Mouse (Mus musculus) kidney, embryonic 15.5 days (tissue): ENCODE measurements around the gene Zfp354b. TPM values are rescaled to one million over a fixed set of nuclear protein-coding genes. Genes with fewer than 3 reads are reported as not detected.
A peak's percentile ranks its signal among the peaks of the same experiment; 100 is the strongest.

Experiments
- ATAC-seq: fragments of 200-750 bp; cut with Nextera tagmentation; replicated peaks from 2 replicates; pipeline ENCODE4 v1.8.0; 2017; ENCODE audit warnings: moderate TSS enrichment; ENCODE audit not compliant: low FRiP score
- H3K27ac ChIP-seq: fragments of 300-500 bp; sonication (generic); 2 replicates; pipeline ENCODE4 v1.5.1; 2015; ENCODE audit warnings: mild to moderate bottlenecking, inconsistent platforms
- H3K27me3 ChIP-seq: fragments of 300-500 bp; sonication (generic); 2 replicates; pipeline ENCODE4 v1.6.1; 2015; ENCODE audit warnings: inconsistent platforms
- H3K36me3 ChIP-seq: fragments of 300-500 bp; sonication (generic); 2 replicates; pipeline ENCODE4 v1.6.1; 2015; ENCODE audit warnings: inconsistent platforms
- H3K4me1 ChIP-seq: fragments of 300-500 bp; sonication (generic); 2 replicates; pipeline ENCODE4 v1.6.1; 2015; ENCODE audit warnings: inconsistent platforms
- H3K4me2 ChIP-seq: fragments of 300-500 bp; sonication (generic); 2 replicates; pipeline ENCODE4 v1.6.1; 2015; ENCODE audit warnings: moderate library complexity, mild to moderate bottlenecking, inconsistent platforms
- H3K4me3 ChIP-seq: fragments of 300-500 bp; sonication (generic); replicated peaks from 2 replicates; pipeline ENCODE4 v1.5.1; 2015; ENCODE audit warnings: mild to moderate bottlenecking, inconsistent platforms
- H3K9ac ChIP-seq: fragments of 300-500 bp; sonication (generic); 2 replicates; pipeline ENCODE4 v1.6.1; 2015; ENCODE audit warnings: mild to moderate bottlenecking, inconsistent platforms
- H3K9me3 ChIP-seq: fragments of 300-500 bp; sonication (generic); replicated peaks from 2 replicates; pipeline ENCODE4 v1.6.1; 2016; ENCODE audit warnings: inconsistent platforms
- WGBS: fragments of 180-500 bp; shearing (Covaris S2); methylation state at CpG from one replicate; pipeline ENCODE4 v1.1.7; 2015; ENCODE audit warnings: mixed read lengths; 5-methylcytosine and 5-hydroxymethylcytosine counted together
- polyA plus RNA-seq: library from polyadenylated mRNA; unstranded; fragments of >200 nt; fragmentation: Nextera tagmentation; extraction: Ambion mirVana; gene quantifications from 2 replicates; pipeline ENCODE4 v1.2.1, GENCODE M21; 2015

The Zfp354b gene
- polyA plus RNA-seq, 1 experiment from 2014 or later: 1.5 TPM

DNA sequence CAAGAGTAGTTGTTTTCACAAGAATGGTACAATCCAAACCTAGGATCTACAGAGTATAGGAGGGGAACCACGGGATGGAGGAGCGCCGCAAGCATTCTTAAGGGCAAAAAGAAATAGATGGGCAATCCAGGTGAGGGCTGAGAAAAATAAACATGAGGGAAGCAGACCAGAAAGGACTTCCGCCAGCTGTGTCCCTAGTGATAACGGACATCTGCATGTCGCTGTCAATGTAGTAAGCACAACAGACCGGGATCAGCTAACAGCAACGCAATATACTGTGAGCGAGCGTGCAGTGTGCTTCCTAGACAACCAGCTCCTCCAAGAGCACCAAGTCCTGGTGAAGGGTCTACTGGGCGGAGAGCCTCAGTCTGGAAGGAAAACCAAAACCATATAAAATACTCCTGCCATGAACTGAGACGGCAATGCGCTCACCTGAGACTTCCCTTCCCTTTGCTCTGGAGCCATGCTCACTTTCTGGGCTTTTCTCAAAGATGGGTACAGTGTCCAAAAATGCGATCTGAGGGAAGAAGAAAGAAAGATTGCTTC lies 891 bp downstream of the Zfp354b start:
- no peaks in the 10 kb centered on the region for H3K9me3 ChIP-seq
- H3K9ac ChIP-seq: peak overlapping the region; percentile 76
- WGBS: 16% methylated on average over 14 of the region's 14 CpGs
- peak overlapping the region; percentile 96 for H3K4me2 ChIP-seq
- H3K27ac ChIP-seq: no peak overlapping the region
- H3K36me3 ChIP-seq: no peaks in the 10 kb centered on the region
- ATAC-seq: no peak
- H3K4me1 ChIP-seq: peaks cover 6% of the 10 kb centered on the region
- H3K27me3 ChIP-seq: no peaks in the 10 kb centered on the region
- peak overlapping the region; percentile 78 for H3K4me3 ChIP-seq

DNA sequence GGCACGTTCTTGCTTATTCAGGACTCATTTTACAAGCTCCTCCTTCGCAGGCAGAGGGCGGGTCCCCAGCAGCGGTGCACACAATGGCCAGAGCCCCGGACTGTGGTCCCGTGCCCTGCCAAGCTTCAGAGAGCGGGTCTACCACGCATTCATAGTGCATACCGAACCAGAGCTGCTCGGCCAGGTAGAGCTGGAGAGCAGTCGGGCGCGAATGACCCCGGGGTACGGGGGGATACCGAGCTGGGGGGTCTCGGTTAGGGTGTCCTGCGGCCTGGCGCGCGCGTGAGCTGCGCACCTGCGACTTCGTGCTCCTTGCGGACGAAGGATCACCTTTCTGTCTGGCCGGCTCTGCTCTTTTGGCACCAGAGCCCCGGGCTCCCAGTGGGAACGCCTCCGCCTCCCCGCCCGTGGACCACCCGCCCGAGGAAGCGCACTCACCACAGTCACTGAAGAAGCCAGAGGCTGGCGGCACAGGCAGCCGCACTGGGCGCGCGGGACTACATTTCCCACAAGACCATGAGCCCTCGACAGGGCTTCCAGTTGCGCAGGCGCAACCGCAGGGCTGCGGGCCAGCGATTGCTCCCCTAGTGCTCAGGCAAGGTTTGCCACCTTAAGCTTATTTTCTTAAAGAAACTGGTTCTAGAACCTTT lies 15.6 kb downstream of the Zfp354b start, which contains the start of gene Zfp2:
TSS of gene Zfp2 (minus strand) at position 495 of the 650 bp plus-strand sequence.
- Histone ChIP-seq H3K9me3 (peaks cover 5% of the 10 kb centered on the region; the same call in 1 of the 2 replicates), H3K36me3 (peaks cover 29% of the 10 kb centered on the region), H3K4me2 (peak within 1 kb of the TSS; percentile 59), H3K27me3 (no peaks in the 10 kb centered on the region), H3K4me3 (peak within 1 kb of the TSS; percentile 75), H3K9ac (peak within 1 kb of the TSS; percentile 75), H3K27ac (peak within 1 kb of the TSS; percentile 89), H3K4me1 (0 out of 2 replicates have a peak, but pooled peaks cover 5% of the 10 kb centered on the region)
- ATAC-seq: peak; percentile 98
- under 1% methylated on average over 47 of the region's 47 CpGs for WGBS

DNA sequence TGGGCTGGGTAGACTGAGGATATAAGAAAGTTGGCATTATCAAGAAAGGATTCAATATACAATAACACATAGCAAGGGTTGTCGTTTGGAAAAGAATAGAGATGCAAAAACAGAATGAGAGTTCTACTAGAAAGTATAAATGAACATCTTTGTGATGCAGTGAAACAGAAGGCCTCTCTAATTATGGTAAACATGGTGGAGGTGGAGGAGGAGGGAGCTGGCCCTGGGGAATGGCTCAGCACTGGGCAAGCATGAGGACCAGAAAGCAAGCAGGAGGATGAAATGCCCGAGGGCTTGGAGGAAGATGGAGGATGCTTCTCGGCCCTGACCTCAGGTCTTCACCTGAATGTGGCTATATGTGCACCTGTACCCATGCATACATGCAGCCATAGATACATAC lies 17.0 kb downstream of the Zfp354b start:
- 0 out of 2 replicates have a peak, but pooled peaks cover 5% of the 10 kb centered on the region for H3K4me1 ChIP-seq
- 91% methylated on average over 3 of the region's 3 CpGs for WGBS

GRCm38 (mm10) chr11:50913301-50913700 lies 18.1 kb downstream of the Zfp354b start:
- Histone ChIP-seq H3K4me1 (0 out of 2 replicates have a peak, but pooled peaks cover 5% of the 10 kb centered on the region), H3K4me3 (no peak overlapping the region), H3K36me3 (peaks cover 54% of the 10 kb centered on the region), H3K4me2 (no peak overlapping the region), H3K9ac (no peak overlapping the region), H3K27ac (no peak overlapping the region), H3K27me3 (no peaks in the 10 kb centered on the region), H3K9me3 (peaks cover 5% of the 10 kb centered on the region; the same call in 1 of the 2 replicates)
- 78% methylated on average over 1 of the region's 1 CpGs for WGBS
- no peak for ATAC-seq

More for the DNA sequence above, 17.0 kb downstream of the Zfp354b start:
- H3K4me2 ChIP-seq: no peak overlapping the region
- no peak overlapping the region for H3K4me3 ChIP-seq
- ATAC-seq: no peak
- no peak overlapping the region for H3K27ac ChIP-seq
- H3K9ac ChIP-seq: no peak overlapping the region
- peaks cover 5% of the 10 kb centered on the region; the same call in 1 of the 2 replicates for H3K9me3 ChIP-seq
- H3K36me3 ChIP-seq: peaks cover 43% of the 10 kb centered on the region
- no peaks in the 10 kb centered on the region for H3K27me3 ChIP-seq

DNA sequence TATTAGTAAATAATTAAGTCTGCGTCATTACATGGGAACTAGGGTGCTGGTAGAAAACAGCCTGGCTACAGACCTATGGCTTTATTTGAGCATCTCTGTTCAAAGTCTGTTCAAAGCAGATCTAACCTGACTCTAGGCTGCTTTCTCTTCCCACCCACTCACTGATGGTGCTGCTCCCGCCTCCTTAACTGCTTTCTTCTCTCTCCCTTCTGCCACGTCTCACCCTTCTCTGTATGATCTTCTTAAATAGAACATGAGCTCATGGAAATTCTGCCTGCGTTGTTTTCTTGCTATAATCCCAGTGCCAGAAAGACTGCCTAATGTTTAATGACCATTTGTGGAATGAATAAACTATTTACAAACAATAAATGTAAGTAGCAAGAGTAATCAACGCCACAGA lies 23.3 kb downstream of the Zfp354b start:
- Histone ChIP-seq H3K4me2 (no peak overlapping the region), H3K27ac (no peak overlapping the region), H3K27me3 (no peaks in the 10 kb centered on the region), H3K4me1 (no peaks in the 10 kb centered on the region), H3K9me3 (peaks cover 22% of the 10 kb centered on the region), H3K9ac (no peak overlapping the region), H3K36me3 (peaks cover 90% of the 10 kb centered on the region), H3K4me3 (no peak overlapping the region)
- ATAC-seq: no peak
- WGBS: 86% methylated on average over 5 of the region's 5 CpGs

GRCm38 (mm10) chr11:50897359-50897758 lies 34.1 kb downstream of the Zfp354b start:
- H3K27ac ChIP-seq: no peak overlapping the region
- no peak for ATAC-seq
- H3K4me2 ChIP-seq: no peak overlapping the region
- peaks cover 41% of the 10 kb centered on the region for H3K36me3 ChIP-seq
- H3K9me3 ChIP-seq: peaks cover 56% of the 10 kb centered on the region
- no peak overlapping the region for H3K4me3 ChIP-seq
- 80% methylated on average over 1 of the region's 1 CpGs for WGBS
- H3K27me3 ChIP-seq: no peaks in the 10 kb centered on the region
- no peaks in the 10 kb centered on the region for H3K4me1 ChIP-seq
- H3K9ac ChIP-seq: no peak overlapping the region

- no peak for ATAC-seq
- WGBS: 52% methylated on average over 2 of the region's 2 CpGs
- Histone ChIP-seq H3K27ac (no peak overlapping the region), H3K36me3 (no peaks in the 10 kb centered on the region), H3K27me3 (no peaks in the 10 kb centered on the region), H3K9me3 (peaks cover 18% of the 10 kb centered on the region), H3K4me1 (no peaks in the 10 kb centered on the region), H3K9ac (no peak overlapping the region), H3K4me3 (no peak overlapping the region), H3K4me2 (no peak overlapping the region)
These were observed 39.0 kb downstream of the Zfp354b start for GRCm38 (mm10) chr11:50892441-50892840.

DNA sequence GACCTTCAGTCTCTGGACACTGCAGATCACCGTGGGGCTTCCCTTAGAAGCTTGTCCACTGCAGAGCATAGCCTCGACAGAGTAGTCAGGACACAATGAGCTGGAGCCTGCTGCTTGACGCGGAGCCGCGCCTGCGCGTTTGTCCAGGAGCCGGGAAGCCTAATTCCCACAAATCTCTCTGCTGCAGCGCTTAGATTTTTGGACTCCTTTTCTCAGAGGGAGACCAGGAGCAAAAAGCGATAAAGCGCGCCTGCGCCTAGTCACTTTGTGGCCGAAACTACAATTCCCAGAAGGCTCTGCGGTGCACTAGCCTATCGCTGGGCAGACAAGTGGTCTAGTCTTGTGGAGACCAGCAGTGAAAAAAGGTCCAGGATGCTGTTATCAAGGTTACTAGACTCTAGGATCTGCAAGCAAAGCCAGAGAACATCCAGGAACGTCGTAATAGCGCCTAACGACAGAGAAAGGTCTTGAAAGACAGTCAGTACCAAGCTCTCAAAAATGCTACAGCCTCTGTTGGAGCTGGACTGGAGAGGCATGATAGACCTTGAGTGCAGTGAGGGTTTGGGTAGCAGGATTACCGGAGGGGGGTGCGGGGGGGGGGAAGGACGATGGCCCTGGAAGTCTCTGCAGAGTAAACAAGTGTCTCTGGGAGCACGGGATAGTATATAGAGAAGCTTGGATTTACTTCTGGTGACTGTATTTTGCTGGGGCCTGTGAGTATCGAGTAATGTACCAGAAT lies 43.9 kb downstream of the Zfp354b start, which contains the start of gene Zfp454:
TSS of gene Zfp454 (minus strand) at position 262 of the 739 bp plus-strand sequence.
- peak within 1 kb of the TSS; percentile 54 for H3K4me3 ChIP-seq
- peaks cover 8% of the 10 kb centered on the region for H3K4me1 ChIP-seq
- H3K27me3 ChIP-seq: no peaks in the 10 kb centered on the region
- peak within 1 kb of the TSS; percentile 79 for H3K27ac ChIP-seq
- 6% methylated on average over 26 of the region's 26 CpGs for WGBS
- peaks cover 21% of the 10 kb centered on the region for H3K36me3 ChIP-seq
- peak within 1 kb of the TSS; percentile 79 for H3K4me2 ChIP-seq
- peak; percentile 96 for ATAC-seq
- H3K9ac ChIP-seq: peak within 1 kb of the TSS; percentile 51
- no peaks in the 10 kb centered on the region for H3K9me3 ChIP-seq

GRCm38 (mm10) chr11:50886933-50887293 lies 44.5 kb downstream of the Zfp354b start:
- peak overlapping the region; percentile 54 for H3K4me3 ChIP-seq
- H3K9me3 ChIP-seq: no peaks in the 10 kb centered on the region
- H3K27me3 ChIP-seq: no peaks in the 10 kb centered on the region
- peak overlapping the region; percentile 79 for H3K4me2 ChIP-seq
- peak overlapping the region; percentile 79 for H3K27ac ChIP-seq
- H3K4me1 ChIP-seq: peaks cover 8% of the 10 kb centered on the region
- H3K36me3 ChIP-seq: peaks cover 27% of the 10 kb centered on the region
- WGBS: 6% methylated on average over 10 of the region's 10 CpGs
- H3K9ac ChIP-seq: peak overlapping the region; percentile 51
- ATAC-seq: peak; percentile 46; the same call in 1 of the 2 replicates

DNA sequence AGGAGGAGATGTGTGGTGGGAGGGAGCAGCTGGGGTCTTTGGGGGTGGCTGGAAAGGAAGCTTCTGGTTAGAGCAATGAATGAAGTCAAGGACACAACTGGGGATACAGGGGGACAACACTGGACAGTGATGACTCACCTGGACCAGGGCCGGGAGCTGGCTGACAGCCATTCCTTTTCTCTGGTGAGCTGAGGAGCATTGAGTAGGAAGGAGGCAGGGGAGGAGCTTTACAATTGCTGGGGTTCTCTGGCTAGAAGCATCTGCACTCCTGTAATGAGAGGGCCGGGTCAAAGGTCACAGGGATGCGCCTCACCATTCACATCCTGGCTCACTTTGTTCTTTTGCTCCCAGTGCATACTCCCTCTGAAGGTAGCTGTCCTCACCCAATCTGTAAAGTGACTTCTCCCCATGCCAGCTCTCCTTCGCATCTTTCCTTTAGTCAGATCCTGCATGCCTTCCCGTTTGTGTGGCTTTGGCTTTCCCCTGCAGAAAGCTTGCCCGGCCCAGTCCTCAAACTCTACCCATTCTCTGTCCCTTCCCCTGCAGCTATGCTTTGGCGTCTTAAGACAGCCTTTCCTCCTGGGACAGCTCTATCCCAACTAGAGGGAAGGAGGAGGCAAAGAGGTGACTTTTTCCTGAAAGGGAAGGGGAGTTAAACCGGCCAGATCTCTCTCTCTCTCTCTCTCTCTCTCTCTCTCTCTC lies 45.1 kb downstream of the Zfp354b start:
- Histone ChIP-seq H3K4me3 (peak overlapping the region; percentile 54), H3K9me3 (no peaks in the 10 kb centered on the region), H3K9ac (peak overlapping the region; percentile 51), H3K4me1 (peaks cover 8% of the 10 kb centered on the region), H3K27me3 (no peaks in the 10 kb centered on the region), H3K4me2 (peak overlapping the region; percentile 79), H3K36me3 (peaks cover 30% of the 10 kb centered on the region), H3K27ac (no peak overlapping the region)
- ATAC-seq: 0 out of 2 replicates have a peak, but pooled peaks have one; percentile 10
- WGBS: 36% methylated on average over 8 of the region's 8 CpGs

DNA sequence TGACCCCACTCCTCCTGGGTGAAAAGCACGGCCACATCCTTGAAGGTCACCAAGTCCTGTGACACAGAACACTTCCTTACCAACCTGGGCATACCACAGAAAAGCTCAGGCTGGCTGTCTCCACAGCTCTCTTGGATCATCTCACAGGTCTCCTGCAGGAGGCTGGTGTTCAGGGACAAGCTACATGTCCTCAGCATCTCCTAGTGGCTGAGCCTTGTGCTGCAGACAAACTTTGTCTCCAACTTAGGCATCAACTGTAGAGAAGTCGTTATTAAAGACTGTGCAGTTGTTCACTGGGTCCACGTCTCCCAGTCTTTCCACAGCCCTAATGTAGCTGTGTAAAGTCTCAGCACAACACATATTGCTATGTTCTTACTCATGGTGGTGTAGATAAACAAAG lies 47.7 kb downstream of the Zfp354b start:
- Histone ChIP-seq H3K9ac (no peak overlapping the region), H3K36me3 (peaks cover 54% of the 10 kb centered on the region), H3K4me3 (no peak overlapping the region), H3K27ac (no peak overlapping the region), H3K4me1 (peaks cover 8% of the 10 kb centered on the region), H3K27me3 (no peaks in the 10 kb centered on the region), H3K9me3 (no peaks in the 10 kb centered on the region), H3K4me2 (no peak overlapping the region)
- ATAC-seq: no peak
- WGBS: 83% methylated on average over 3 of the region's 3 CpGs
